8 mouse cellular contexts compared by ENCODE assay signal in the genomic region with DNA sequence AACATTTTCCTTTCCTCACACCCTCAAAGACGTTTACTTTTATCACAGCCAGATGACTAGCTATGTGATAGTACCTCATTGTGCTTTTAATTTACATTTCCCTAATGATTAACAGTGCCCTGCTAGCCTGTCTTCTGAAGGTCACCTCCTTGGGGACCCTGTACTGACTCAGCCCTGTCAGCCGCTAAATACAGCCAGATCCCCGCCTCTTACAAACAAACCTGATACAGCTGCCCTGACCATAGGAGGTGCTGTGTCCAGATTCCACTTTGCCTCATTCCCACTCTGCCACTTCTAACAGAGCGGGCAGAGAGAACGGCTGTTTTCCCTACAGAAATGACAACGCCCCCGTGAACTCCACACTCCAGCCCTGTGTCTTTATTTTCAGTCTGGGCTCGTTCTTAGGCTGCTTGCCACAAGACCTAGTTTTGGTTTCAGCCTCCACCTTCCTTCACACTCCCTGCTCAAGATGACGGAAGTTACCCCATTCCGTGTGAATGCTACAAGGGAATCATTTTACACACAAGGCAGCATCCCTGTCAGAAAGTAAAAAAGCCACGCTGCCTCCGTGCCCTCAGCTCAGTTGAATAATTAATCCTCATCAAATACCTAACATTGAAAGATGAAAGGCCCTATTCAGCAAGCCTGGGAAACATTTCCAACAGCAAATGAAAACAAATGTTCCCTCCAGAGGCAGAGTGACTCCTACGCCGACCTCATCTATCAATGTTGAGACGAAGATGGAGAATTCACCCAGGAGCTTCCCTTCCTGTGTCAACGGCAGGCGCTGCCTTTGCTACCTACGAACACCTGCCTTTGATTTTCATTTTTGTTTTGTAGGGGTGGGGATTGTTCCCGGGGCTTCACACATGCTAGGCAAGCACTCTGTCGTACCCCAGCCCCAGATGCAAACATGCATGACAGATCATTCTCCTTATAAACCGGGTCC.
DNase-seq lines count a peak whose midpoint lies in the region; ATAC-seq and TF ChIP-seq lines count a peak whose summit lies in the region.

No protein-coding gene starts in this region.

- H3K9ac ChIP-seq in heart, embryonic 16.5 days (ENCODE audit: low read length) = no peak overlapping the region

- H3K27me3 ChIP-seq in heart, embryonic 16.5 days (ENCODE audit: control insufficient read depth, insufficient read depth, low read length) = peaks cover 43% of the 10 kb centered on the region
- no peaks in the 10 kb centered on the region for H3K27me3 ChIP-seq in thymus, adult 2 months (ENCODE audit: control insufficient read depth, insufficient read depth, low read length)

- no peak for TF ChIP-seq CTCF in thymus, adult 2 months (IDR thresholded peaks at IDR 0.05; ENCODE audit: borderline replicate concordance, control insufficient read depth, extremely low read depth, insufficient read depth, low read length, poor library complexity)

- no peaks in the 10 kb centered on the region for H3K36me3 ChIP-seq in heart, embryonic 16.5 days (ENCODE audit: control insufficient read depth, insufficient read depth)
- H3K36me3 ChIP-seq in thymus, adult 2 months (ENCODE audit: control insufficient read depth, insufficient read depth, low read length) = no peaks in the 10 kb centered on the region

- DNase-seq in adrenal gland, adult (ENCODE audit: inconsistent age in 2 of 2, low spot score in 1 of 2) = peak; percentile 35 to 73
- no peak for DNase-seq in adrenal gland, adult 18-20 months (ENCODE audit: low spot score in 2 of 2)
- DNase-seq in ZHBTc4 (ENCODE audit: low read depth, low spot score) = peak; percentile 29
- DNase-seq in kidney, postnatal 4 days = peak; percentile 29 to 47
- DNase-seq in ovary, postnatal 36 days (ENCODE audit: low spot score) = peak; percentile 16
- DNase-seq in urinary bladder, adult 18-20 months (ENCODE audit: low spot score in 2 of 2) = no peak
- no peak for DNase-seq in thymus, adult 2 months

- H3K4me1 ChIP-seq in heart, embryonic 16.5 days (ENCODE audit: control insufficient read depth, insufficient read depth, low read length) = no peaks in the 10 kb centered on the region
- no peaks in the 10 kb centered on the region for H3K4me1 ChIP-seq in thymus, adult 2 months (replicated peaks; ENCODE audit: control insufficient read depth, insufficient read depth, low read length)

- ATAC-seq in heart, embryonic 16.5 days (replicated peaks; ENCODE audit: extremely low read depth, insufficient read depth, low FRiP score) = no peak

- H3K9me3 ChIP-seq in heart, embryonic 16.5 days (replicated peaks; ENCODE audit: control insufficient read depth, low read length) = no peaks in the 10 kb centered on the region

- no peak for TF ChIP-seq POLR2A in thymus, adult 2 months (IDR thresholded peaks at IDR 0.05; ENCODE audit: control insufficient read depth, extremely low read depth, insufficient read depth, low read length, poor library complexity)

- 55% methylated on average over 21 of the region's 21 CpGs for WGBS in heart, embryonic 16.5 days
- 90% methylated on average over 21 of the region's 21 CpGs for WGBS in thymus, adult 2 months

- no peak overlapping the region for H3K4me3 ChIP-seq in heart, embryonic 16.5 days (ENCODE audit: low read length)
- no peak overlapping the region for H3K4me3 ChIP-seq in thymus, adult 2 months (ENCODE audit: control insufficient read depth, insufficient read depth, low read length)

- H3K27ac ChIP-seq in heart, embryonic 16.5 days (ENCODE audit: low read length) = no peak overlapping the region
- no peak overlapping the region for H3K27ac ChIP-seq in thymus, adult 2 months (ENCODE audit: control insufficient read depth, insufficient read depth, low read length)

- 0 out of 2 replicates have a peak overlapping the region, but pooled peaks have one; percentile 18 for H3K4me2 ChIP-seq in heart, embryonic 16.5 days (ENCODE audit: low read depth, low read length)

Comparison
In these comparisons a context has a peak if more than half of its experiments do, and no peak if none do; other contexts are left out.
1. DNase-seq: peak in adrenal gland, adult (2 of 2), ZHBTc4 (single experiment), kidney, postnatal 4 days (2 of 2) and ovary, postnatal 36 days (single experiment); none in adrenal gland, adult 18-20 months (0 of 2), urinary bladder, adult 18-20 months (0 of 2) and thymus, adult 2 months (single experiment).